Mouse (Mus musculus): ENCODE measurements at regions not wholly inside any gene's neighbourhood (a gene's known extent, or its start where the extent isn't known, plus 50 kb on each side); places are given as distances from the start of the nearest gene placed in this dataset.
"Not testable (repeated sequence)": the region's sequence is repeated elsewhere in the genome, so short reads cannot be mapped to it uniquely, and the experiment has no call there.

- DNase-seq = no peak
Measured at GRCm38 (mm10) chr11:23079936-23080794, 72.8 kb downstream of the Fam161a start.

GRCm38 (mm10) chr11:23081616-23082015 lies 74.3 kb downstream of the Fam161a start:
- DNase-seq = no peak

GRCm38 (mm10) chr11:23083811-23084210 lies 76.5 kb downstream of the Fam161a start:
- not testable (repeated sequence) for DNase-seq

GRCm38 (mm10) chr11:23095287-23095686 lies 88.0 kb downstream of the Fam161a start:
- DNase-seq = no peak

GRCm38 (mm10) chr11:23095723-23096122 lies 88.4 kb downstream of the Fam161a start:
- DNase-seq = not testable (repeated sequence)

GRCm38 (mm10) chr11:23096451-23097222 lies 89.3 kb downstream of the Fam161a start:
- no peak for DNase-seq

- DNase-seq = no peak
Measured at GRCm38 (mm10) chr11:23097223-23097490, 89.8 kb downstream of the Fam161a start.

- no peak for DNase-seq
Measured at GRCm38 (mm10) chr11:23114636-23115035, 107.3 kb downstream of the Fam161a start.

- DNase-seq = no peak
Measured at GRCm38 (mm10) chr11:23120533-23121210, 113.3 kb downstream of the Fam161a start.

GRCm38 (mm10) chr11:23124198-23124951 lies 117.0 kb downstream of the Fam161a start:
- peak; percentile 13 for DNase-seq

- no peak for DNase-seq
Measured at GRCm38 (mm10) chr11:23131122-23131521, 123.8 kb downstream of the Fam161a start.

- no peak for DNase-seq
Measured at GRCm38 (mm10) chr11:23131632-23132031, 124.2 kb upstream of the Xpo1 start.

- no peak for DNase-seq
Measured at GRCm38 (mm10) chr11:23140429-23141099, 115.3 kb upstream of the Xpo1 start.

GRCm38 (mm10) chr11:23141100-23141837 lies 114.6 kb upstream of the Xpo1 start:
- DNase-seq = peak; percentile 7

- DNase-seq = no peak
Measured at GRCm38 (mm10) chr11:23148048-23148596, 107.7 kb upstream of the Xpo1 start.

- peak; percentile 61 for DNase-seq
Measured at GRCm38 (mm10) chr11:23149556-23150244, 106.1 kb upstream of the Xpo1 start.

- DNase-seq = no peak
Measured at GRCm38 (mm10) chr11:23154851-23155250, 101.0 kb upstream of the Xpo1 start.

GRCm38 (mm10) chr11:23168546-23169218 lies 87.2 kb upstream of the Xpo1 start:
- no peak for DNase-seq

- no peak for DNase-seq
Measured at GRCm38 (mm10) chr11:23169742-23170428, 86.0 kb upstream of the Xpo1 start.
